Mouse (Mus musculus): ENCODE measurements around the gene March4.

The March4 gene

DNA sequence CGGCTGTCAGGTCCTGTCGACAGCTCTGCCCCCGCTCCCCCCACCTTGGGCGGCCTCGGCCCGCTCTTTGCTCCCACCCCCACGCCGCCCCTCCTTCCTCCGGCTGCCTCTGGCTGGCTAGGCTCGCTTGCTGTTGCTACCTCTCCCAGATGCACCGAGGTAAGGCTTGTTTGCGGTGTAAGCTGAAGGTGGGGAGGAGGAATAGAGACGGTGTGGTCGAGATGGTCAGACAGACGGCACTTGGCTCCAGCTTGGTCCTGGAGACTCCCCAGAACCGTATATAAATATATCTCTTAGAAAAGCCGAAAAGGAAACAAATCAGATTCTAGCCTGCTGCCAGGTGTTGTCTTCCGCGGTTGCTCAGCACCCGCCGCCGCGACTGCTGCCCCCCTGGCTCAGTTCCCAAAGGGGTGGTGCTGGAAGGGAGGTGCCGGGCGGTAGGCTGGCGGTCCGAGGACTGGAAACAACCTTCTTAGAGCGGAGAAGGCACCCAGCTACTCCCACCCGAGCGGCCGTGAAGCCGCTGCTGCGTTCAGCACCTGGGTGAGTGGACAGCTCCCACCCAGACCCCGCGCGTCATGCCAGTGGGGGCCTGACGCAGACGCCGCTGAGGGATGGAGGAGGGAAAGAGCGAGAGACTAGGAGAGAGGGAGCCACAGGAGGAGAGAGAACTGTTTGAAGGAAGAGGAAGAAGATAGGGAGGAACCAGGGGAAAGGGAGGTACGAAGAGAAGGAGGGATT is at the start of gene March4:
TSS of gene March4 (minus strand) at position 320 of the 741 bp plus-strand sequence.
- peak; percentile 84 for DNase-seq

DNA sequence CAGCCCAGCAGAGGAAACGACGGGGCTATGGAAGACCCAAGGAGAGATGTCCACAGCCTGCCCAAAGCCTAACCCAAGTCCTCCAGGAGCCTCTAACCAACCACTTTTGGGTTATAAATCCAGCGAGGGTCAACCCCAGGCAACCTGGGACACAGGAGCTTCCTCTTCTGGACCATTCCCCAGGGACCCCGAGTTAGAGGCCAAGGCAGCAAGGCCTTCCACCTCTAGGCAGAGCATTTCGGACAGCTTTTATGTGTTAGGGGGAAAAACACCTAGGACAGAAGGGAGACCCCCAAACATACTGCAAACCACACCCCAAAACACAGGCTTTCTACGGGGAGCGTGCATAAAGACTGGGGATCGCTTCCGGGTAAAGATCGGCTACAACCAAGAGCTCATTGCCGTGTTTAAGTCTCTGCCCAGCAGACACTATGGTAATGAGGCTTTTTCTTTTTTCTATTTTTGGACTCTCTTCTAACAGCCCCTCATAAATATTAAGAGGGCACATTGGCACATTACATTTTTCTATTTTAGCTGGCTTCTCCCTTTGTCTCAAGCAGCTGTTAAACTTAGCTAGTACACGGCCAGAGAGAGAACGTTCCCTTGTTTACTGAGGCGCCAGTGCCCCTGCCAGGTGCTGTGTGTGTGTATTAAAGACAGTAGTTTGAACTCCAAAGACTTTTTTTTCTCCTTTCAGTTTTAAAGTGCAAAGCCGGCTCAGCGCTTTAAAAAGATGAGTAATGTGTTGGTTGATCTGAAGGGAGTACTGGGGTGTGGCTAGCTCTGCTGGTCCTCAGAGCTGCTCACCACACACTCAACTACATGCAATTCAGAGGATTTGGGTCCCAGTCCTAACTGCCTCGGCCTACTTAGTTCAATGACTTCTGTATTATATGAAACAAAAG is 49.5 kb upstream of the March4 start:
- no peak for DNase-seq

GRCm38 (mm10) chr1:72583906-72584305 is 47.2 kb upstream of the March4 start:
- no peak for DNase-seq

GRCm38 (mm10) chr1:72582947-72583731 is 46.4 kb upstream of the March4 start, which contains the start of gene Smarcal1:
Gene Smarcal1 (plus strand): TSS chr1:72583251.
- peak; percentile 97 for DNase-seq

- DNase-seq = no peak
Observed at GRCm38 (mm10) chr1:72578806-72579205, 42.1 kb upstream of the March4 start.

GRCm38 (mm10) chr1:72578351-72578750 is 41.6 kb upstream of the March4 start:
- no peak for DNase-seq

- no peak for DNase-seq
Observed at GRCm38 (mm10) chr1:72577481-72577922, 40.8 kb upstream of the March4 start.

DNA sequence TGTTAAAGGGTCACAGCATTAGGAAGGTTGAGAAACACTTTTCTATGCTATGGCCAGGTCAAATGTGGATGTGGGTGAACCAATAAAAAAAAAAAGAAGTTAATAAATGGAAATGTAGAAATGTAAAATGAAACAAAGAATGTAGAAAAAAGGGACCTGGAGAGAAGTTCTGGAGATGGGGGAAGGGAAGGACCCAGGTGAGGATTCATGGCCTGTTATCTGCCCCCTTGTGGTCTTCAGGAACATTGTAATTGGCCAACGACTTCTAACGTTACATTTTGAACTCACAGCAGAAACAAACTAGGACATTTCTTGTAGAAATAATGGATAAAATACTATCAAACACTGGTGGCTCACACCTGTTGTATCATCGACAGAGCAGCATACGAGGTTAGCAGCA is 38.4 kb upstream of the March4 start:
- DNase-seq = no peak

DNA sequence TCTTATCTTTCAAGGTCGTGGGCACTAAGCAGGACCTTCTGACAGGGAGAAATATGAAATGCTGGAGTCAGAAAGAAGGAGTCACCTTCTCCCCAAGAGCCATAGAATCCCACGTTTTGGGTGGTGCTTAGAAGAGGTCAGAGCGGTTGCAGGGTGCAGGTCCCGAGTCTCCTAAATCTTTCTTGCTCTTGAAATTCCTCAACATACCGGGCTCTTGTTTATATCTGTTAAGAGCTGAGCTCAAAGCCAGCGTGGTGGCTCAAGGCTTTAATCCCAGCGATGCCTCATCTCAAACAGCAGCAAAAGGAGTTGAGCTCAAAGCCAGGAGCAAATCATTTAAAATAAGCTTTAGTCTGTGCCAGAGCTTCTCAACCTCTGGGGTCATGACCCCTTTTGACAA is 37.9 kb upstream of the March4 start:
- DNase-seq = no peak

- no peak for DNase-seq
Observed at GRCm38 (mm10) chr1:72574047-72574446, 37.3 kb upstream of the March4 start.

- DNase-seq = no peak
Observed at GRCm38 (mm10) chr1:72568725-72569124, 32.0 kb upstream of the March4 start.

DNA sequence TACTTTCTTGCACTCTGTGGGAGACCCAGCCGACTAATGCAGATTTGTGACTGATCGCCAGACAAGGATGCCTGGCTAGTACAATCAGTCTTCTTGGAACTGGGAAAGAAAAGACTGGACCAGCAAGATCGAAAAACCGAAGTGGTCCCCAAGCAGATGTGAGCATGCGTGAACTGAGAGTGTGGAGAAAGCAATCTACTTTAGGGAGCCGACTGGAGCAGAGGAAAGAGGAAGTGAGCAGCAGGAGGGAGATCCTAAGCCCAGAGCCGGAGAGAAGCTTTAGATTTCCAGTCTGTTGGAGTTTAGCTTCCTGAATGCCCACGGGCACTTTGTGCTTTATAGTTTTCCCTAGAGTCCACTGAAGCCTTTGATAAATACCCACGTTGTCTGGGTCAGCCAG is 30.3 kb upstream of the March4 start:
- DNase-seq = no peak

GRCm38 (mm10) chr1:72564334-72564962 is 27.7 kb upstream of the March4 start:
- no peak for DNase-seq

DNA sequence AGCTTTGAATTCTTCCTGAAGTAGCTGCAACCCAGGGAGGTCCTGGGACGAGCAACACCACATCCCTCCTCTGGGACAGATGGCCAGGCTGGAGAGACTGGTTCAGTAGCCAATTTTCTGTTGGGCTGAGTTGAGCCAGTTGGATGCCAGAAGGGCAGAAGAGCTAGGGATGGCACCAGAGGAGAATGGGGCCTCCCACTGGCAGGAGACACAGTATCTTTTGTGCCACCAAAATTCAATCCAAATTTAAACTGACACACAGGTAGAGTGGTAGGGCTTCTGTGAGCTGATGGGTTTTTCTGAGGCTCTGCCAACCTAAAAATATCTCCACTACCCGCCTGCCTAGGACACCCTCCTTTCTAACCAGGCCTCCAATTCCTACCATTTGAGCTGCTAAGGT is 21.9 kb upstream of the March4 start:
- no peak for DNase-seq

- no peak for DNase-seq
Observed at GRCm38 (mm10) chr1:72556471-72556870, 19.7 kb upstream of the March4 start.

DNA sequence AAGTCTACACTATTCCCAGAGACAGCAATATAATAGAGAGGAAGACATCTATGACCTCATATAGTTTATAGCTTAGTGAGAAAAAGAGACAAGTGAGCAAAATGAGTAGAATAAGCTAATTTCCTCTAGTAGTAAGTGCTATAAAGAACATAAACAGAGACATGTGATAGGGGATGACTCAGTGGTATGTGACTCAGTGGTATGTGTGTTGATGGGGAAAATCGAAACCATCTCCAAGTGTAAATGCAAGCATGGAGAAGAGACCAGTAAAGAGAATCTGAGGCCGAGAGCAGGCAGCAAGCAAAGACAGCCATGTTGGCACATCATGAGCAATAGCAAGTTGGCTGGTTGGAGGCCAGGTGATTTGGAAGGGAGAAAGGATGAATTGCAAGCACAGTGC is 13.6 kb upstream of the March4 start:
- DNase-seq = no peak

GRCm38 (mm10) chr1:72538266-72538665 is 1.5 kb upstream of the March4 start:
- DNase-seq = no peak

DNA sequence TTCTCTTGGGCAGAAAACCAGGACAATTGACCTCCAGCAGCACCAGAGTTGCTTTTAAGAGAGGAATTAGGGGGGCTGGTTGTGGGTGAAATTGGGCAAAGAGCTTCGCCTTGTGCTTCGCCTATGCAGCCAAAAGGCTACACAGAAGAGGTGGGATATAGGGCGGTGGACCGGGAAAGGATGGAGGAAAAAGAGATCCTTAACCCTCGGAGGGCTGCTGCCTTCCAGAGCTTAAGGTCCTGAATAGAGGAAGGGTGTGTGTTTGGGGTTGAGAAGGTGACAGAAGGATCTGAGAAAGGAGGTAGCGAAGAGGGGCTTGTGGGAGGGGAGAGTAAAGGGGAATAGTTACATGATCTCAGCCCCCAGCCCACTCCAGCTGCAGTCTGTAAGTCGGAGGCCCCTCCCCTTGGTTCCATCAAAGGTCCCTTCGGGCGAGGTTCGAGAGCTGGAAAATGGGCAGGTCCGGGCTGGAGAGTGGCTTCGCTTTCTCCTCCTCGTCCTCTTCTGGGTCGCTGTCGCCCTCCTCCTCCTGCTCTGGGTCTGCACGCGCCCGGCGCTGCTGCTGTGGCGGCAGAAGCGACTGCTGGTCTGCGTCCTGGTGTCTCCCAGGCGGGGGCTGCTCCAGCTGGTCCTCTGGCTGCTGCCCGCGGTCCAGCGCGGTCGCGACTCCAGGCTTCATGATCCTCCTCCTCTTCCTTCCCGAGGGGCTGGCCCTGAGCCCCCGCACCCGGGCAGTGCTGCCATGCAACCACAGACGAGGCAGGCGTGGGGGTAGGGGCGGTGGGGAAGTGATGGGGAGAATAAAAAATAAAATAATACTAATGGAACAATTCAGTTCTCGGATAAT is 782 bp downstream of the March4 start:
- DNase-seq = no peak

- no peak for DNase-seq
Observed at GRCm38 (mm10) chr1:72533439-72533838, 3.3 kb downstream of the March4 start.

DNA sequence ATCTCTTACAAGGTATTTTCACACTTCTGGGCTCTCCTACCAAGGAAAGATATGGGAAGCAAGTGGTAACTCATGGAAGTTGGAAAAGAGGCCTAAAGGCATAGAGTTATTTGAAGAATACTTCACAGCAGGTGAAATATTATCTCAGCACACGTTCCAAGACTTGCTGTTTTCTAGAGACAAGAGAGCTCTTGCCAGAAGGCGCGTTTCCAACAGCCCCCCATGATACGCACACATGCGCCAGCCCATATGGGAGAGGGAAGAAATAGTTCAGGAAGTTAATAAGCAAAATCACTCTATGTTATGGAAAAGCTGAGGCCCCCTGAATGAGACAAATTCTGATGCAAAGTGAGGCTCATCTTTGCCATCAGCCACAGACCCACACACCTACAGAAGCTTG is 3.8 kb downstream of the March4 start:
- DNase-seq = no peak

- no peak for DNase-seq
Observed at GRCm38 (mm10) chr1:72530516-72531196, 6.1 kb downstream of the March4 start.

Measured in lung, postnatal 10 days (tissue).